Mouse (Mus musculus): ENCODE results near the gene Cutal. TPM values are rescaled to one million over a fixed set of nuclear protein-coding genes. Genes with fewer than 3 reads are reported as not detected.

Gene Cutal
- polyA plus RNA-seq, 2 experiments, result 4.0 TPM

DNA sequence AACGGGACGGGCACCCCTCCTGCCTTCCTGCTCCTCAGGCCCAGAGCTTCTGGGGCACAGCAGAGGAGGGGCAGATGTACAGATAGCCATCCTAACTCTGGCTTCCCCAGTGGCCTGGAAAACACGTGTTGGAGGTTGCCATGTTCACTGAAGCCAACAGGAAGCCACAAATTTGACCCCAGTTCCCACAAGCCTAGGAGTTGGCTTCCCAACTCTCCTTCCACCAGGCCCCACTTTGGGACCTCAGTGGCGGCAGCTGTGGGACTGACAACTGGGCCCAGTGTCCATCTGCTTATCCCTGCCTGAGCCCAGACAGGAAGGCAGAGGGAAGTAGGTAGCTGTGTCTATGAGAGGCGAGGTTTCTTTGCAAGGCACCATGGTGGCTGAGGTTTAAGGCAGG, 19.8 kb downstream of the Cutal start:
- DNase-seq (ENCODE audit: low read depth in 3 of 3, low spot score in 3 of 3), result no peak
- Histone ChIP-seq H3K4me2 (ENCODE audit: low read depth) (no peak overlapping the region), H3K36me3 (replicated peaks; ENCODE audit: control insufficient read depth, insufficient read depth, low read depth) (no peaks in the 10 kb centered on the region), H3K4me3 (ENCODE audit: insufficient read depth in 1 of 2, low read depth in 2 of 2, low read length in 2 of 2) (no peak overlapping the region), H3K9ac (replicated peaks) (no peak overlapping the region), H3K9me3 (ENCODE audit: control insufficient read depth, low read length) (no peaks in the 10 kb centered on the region), H3K4me1 (replicated peaks; ENCODE audit: control insufficient read depth in 2 of 2, insufficient read depth in 2 of 2, low read length in 1 of 2) (no peaks in the 10 kb centered on the region), H3K27me3 (ENCODE audit: control insufficient read depth, insufficient read depth, low read length) (no peaks in the 10 kb centered on the region), H3K27ac (no peak overlapping the region)
- WGBS (ENCODE audit: insufficient replicate concordance), result 27% methylated on average over 5 of the region's 5 CpGs
- no peak for ATAC-seq (ENCODE audit: insufficient read depth)
- no peak for TF ChIP-seq EP300 (IDR thresholded peaks at IDR 0.05; ENCODE audit: low read depth)
- TF ChIP-seq CTCF (IDR thresholded peaks at IDR 0.05; ENCODE audit: low read depth), result no peak

- Histone ChIP-seq H3K27me3 (ENCODE audit: control insufficient read depth, insufficient read depth, low read length) (no peaks in the 10 kb centered on the region), H3K9me3 (ENCODE audit: control insufficient read depth, low read length) (no peaks in the 10 kb centered on the region), H3K4me1 (replicated peaks; ENCODE audit: control insufficient read depth in 2 of 2, insufficient read depth in 2 of 2, low read length in 1 of 2) (no peaks in the 10 kb centered on the region), H3K36me3 (replicated peaks; ENCODE audit: control insufficient read depth, insufficient read depth, low read depth) (no peaks in the 10 kb centered on the region), H3K27ac (no peak overlapping the region), H3K9ac (replicated peaks) (no peak overlapping the region), H3K4me3 (ENCODE audit: insufficient read depth in 1 of 2, low read depth in 2 of 2, low read length in 2 of 2) (no peak overlapping the region), H3K4me2 (ENCODE audit: low read depth) (no peak overlapping the region)
- WGBS (ENCODE audit: insufficient replicate concordance), result 77% methylated on average over 19 of the region's 19 CpGs
- TF ChIP-seq EP300 (IDR thresholded peaks at IDR 0.05; ENCODE audit: low read depth) (no peak), CTCF (IDR thresholded peaks at IDR 0.05; ENCODE audit: low read depth) (no peak)
- DNase-seq (ENCODE audit: low read depth in 3 of 3, low spot score in 3 of 3) (no peak), ATAC-seq (ENCODE audit: insufficient read depth) (no peak)
Measured at GRCm38 (mm10) chr2:34895503-34896113, 21.4 kb downstream of the Cutal start.

GRCm38 (mm10) chr2:34896821-34897460, 22.7 kb downstream of the Cutal start:
- Histone ChIP-seq H3K9me3 (ENCODE audit: control insufficient read depth, low read length) (no peaks in the 10 kb centered on the region), H3K9ac (replicated peaks) (no peak overlapping the region), H3K27ac (no peak overlapping the region), H3K36me3 (replicated peaks; ENCODE audit: control insufficient read depth, insufficient read depth, low read depth) (no peaks in the 10 kb centered on the region), H3K4me1 (replicated peaks; ENCODE audit: control insufficient read depth in 2 of 2, insufficient read depth in 2 of 2, low read length in 1 of 2) (no peaks in the 10 kb centered on the region), H3K4me3 (ENCODE audit: insufficient read depth in 1 of 2, low read depth in 2 of 2, low read length in 2 of 2) (no peak overlapping the region), H3K4me2 (ENCODE audit: low read depth) (no peak overlapping the region), H3K27me3 (ENCODE audit: control insufficient read depth, insufficient read depth, low read length) (no peaks in the 10 kb centered on the region)
- ATAC-seq (ENCODE audit: insufficient read depth), result no peak
- 79% methylated on average over 17 of the region's 17 CpGs for WGBS (ENCODE audit: insufficient replicate concordance)
- no peak for DNase-seq (ENCODE audit: low read depth in 3 of 3, low spot score in 3 of 3)
- TF ChIP-seq EP300 (IDR thresholded peaks at IDR 0.05; ENCODE audit: low read depth) (no peak), CTCF (IDR thresholded peaks at IDR 0.05; ENCODE audit: low read depth) (no peak)

DNA sequence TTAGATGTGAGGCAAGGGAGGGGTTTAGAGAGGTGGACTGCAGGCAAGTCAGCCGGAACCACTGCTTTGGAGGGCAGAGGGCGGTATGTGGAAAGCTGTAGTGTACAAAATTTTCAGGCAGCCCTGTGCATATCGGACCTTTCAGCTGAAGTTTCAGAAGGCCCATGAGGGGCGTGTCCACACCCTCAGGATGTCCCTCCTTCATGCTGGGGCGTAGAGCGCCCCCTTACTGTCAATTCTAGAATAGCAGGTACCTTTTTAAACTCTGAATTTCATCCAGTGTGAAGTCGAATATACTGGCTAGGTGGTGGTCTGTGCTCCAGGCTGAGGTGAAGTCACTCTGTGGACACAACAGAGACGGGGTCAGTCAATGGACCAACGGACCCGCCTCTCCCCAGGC, 23.6 kb downstream of the Cutal start:
- TF ChIP-seq CTCF (IDR thresholded peaks at IDR 0.05; ENCODE audit: low read depth) (peak; percentile 85), EP300 (IDR thresholded peaks at IDR 0.05; ENCODE audit: low read depth) (no peak)
- DNase-seq (ENCODE audit: low read depth in 3 of 3, low spot score in 3 of 3), result peak in 1 of 3 experiments; percentile 55
- Histone ChIP-seq H3K27ac (no peak overlapping the region), H3K9ac (replicated peaks) (no peak overlapping the region), H3K4me2 (ENCODE audit: low read depth) (no peak overlapping the region), H3K4me1 (replicated peaks; ENCODE audit: control insufficient read depth in 2 of 2, insufficient read depth in 2 of 2, low read length in 1 of 2) (no peaks in the 10 kb centered on the region), H3K27me3 (ENCODE audit: control insufficient read depth, insufficient read depth, low read length) (no peaks in the 10 kb centered on the region), H3K36me3 (replicated peaks; ENCODE audit: control insufficient read depth, insufficient read depth, low read depth) (no peaks in the 10 kb centered on the region), H3K4me3 (ENCODE audit: insufficient read depth in 1 of 2, low read depth in 2 of 2, low read length in 2 of 2) (no peak overlapping the region), H3K9me3 (ENCODE audit: control insufficient read depth, low read length) (no peaks in the 10 kb centered on the region)
- peak; percentile 42; the same call in 1 of the 2 replicates for ATAC-seq (ENCODE audit: insufficient read depth)
- WGBS (ENCODE audit: insufficient replicate concordance), result 17% methylated on average over 10 of the region's 10 CpGs

DNA sequence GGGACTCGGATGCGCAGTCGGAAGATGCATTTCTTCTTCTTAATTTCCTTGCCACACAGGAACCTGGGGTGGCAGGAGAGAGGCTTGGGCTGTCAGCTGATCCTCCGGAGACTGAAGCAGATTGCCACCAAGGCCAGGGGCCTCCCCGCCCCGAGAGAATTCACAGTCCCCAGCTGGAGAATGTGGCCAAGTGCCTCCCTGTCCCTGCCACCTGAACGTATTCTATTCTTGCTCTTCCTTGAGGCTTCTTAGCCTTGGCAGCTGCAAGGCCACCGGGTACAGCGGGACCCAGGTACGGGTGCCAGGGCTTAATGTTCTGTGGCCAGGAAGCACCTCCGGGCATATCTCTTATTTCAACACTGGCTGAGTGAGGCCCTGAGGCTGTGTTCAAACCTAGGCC, 25.5 kb downstream of the Cutal start:
- Histone ChIP-seq H3K27me3 (ENCODE audit: control insufficient read depth, insufficient read depth, low read length) (no peaks in the 10 kb centered on the region), H3K36me3 (replicated peaks; ENCODE audit: control insufficient read depth, insufficient read depth, low read depth) (no peaks in the 10 kb centered on the region), H3K4me3 (ENCODE audit: insufficient read depth in 1 of 2, low read depth in 2 of 2, low read length in 2 of 2) (no peak overlapping the region), H3K27ac (no peak overlapping the region), H3K9ac (replicated peaks) (no peak overlapping the region), H3K4me1 (replicated peaks; ENCODE audit: control insufficient read depth in 2 of 2, insufficient read depth in 2 of 2, low read length in 1 of 2) (peaks cover 7 to 11% of the 10 kb centered on the region in 2 experiments), H3K9me3 (ENCODE audit: control insufficient read depth, low read length) (no peaks in the 10 kb centered on the region), H3K4me2 (ENCODE audit: low read depth) (no peak overlapping the region)
- WGBS (ENCODE audit: insufficient replicate concordance), result 87% methylated on average over 11 of the region's 11 CpGs
- TF ChIP-seq EP300 (IDR thresholded peaks at IDR 0.05; ENCODE audit: low read depth) (no peak), CTCF (IDR thresholded peaks at IDR 0.05; ENCODE audit: low read depth) (no peak)
- DNase-seq (ENCODE audit: low read depth in 3 of 3, low spot score in 3 of 3) (no peak), ATAC-seq (ENCODE audit: insufficient read depth) (no peak)

All from liver, embryonic 14.5 days (tissue).